Mouse (Mus musculus) forebrain, embryonic 14.5 days (tissue): ENCODE measurements at regions not wholly inside any gene's neighbourhood (a gene's known extent, or its start where the extent isn't known, plus 50 kb on each side); places are given as distances from the start of the nearest gene placed in this dataset.

Experiments used
- ATAC-seq: fragments of 200-750 bp; cut with Nextera tagmentation; 2 replicates; pipeline ENCODE4 v1.8.0; 2017; ENCODE audit warnings: mild to moderate bottlenecking, moderate library complexity
- DNase-seq: peaks from one replicate; pipeline ENCODE4 v3.0.0-alpha.2; 2015; ENCODE audit warnings: low spot score
- H3K27ac ChIP-seq: fragments of 300-500 bp; sonication (generic); 2 replicates; pipeline ENCODE4 v1.5.1; 2014; ENCODE audit warnings: low read depth, mild to moderate bottlenecking, control low read depth, low read length, moderate library complexity
- H3K27me3 ChIP-seq: fragments of 300-500 bp; sonication (generic); replicated peaks from 2 replicates; pipeline ENCODE4 v1.6.1; 2014; ENCODE audit warnings: low read length, control low read depth, mixed read lengths; ENCODE audit not compliant: control insufficient read depth, insufficient read depth
- H3K36me3 ChIP-seq: fragments of 300-500 bp; sonication (generic); 2 replicates; pipeline ENCODE4 v1.6.1; 2014; ENCODE audit warnings: low read length, control low read depth; ENCODE audit not compliant: control insufficient read depth, insufficient read depth
- H3K4me1 ChIP-seq: fragments of 300-500 bp; sonication (generic); 2 replicates; pipeline ENCODE4 v1.6.1; 2014; ENCODE audit warnings: antibody characterized with exemption, low read length, control low read depth; ENCODE audit not compliant: control insufficient read depth, insufficient read depth
- H3K4me2 ChIP-seq: fragments of 300-500 bp; sonication (generic); 2 replicates; pipeline ENCODE4 v1.6.1; 2014; ENCODE audit warnings: mild to moderate bottlenecking, control low read depth, low read length
- H3K4me3 ChIP-seq: fragments of 300-500 bp; sonication (generic); 2 replicates; pipeline ENCODE4 v1.5.1; 2014; ENCODE audit warnings: low read depth, low read length, control low read depth
- H3K9ac ChIP-seq: fragments of 300-500 bp; sonication (generic); 2 replicates; pipeline ENCODE4 v1.6.1; 2014; ENCODE audit warnings: mild to moderate bottlenecking, low read length, control low read depth, moderate library complexity
- H3K9me3 ChIP-seq: fragments of 300-500 bp; sonication (generic); replicated peaks from 2 replicates; pipeline ENCODE4 v1.6.1; 2016; ENCODE audit warnings: low read length, control low read depth, mixed read lengths; ENCODE audit not compliant: control insufficient read depth
- WGBS: fragments of 180-500 bp; shearing (Covaris S2); extraction: QIAGEN DNeasy Blood & Tissue Kit; methylation state at CpG from one replicate; pipeline ENCODE4 v1.1.7; 2014; 5-methylcytosine and 5-hydroxymethylcytosine counted together

GRCm38 (mm10) chr9:115403354-115403968, 93.2 kb upstream of the Stt3b start:
- 90% methylated on average over 7 of the region's 7 CpGs for WGBS
- Histone ChIP-seq H3K27me3 (no peaks in the 10 kb centered on the region), H3K9me3 (no peaks in the 10 kb centered on the region), H3K4me2 (no peak overlapping the region), H3K4me3 (no peak overlapping the region), H3K27ac (no peak overlapping the region), H3K36me3 (no peaks in the 10 kb centered on the region), H3K4me1 (no peaks in the 10 kb centered on the region), H3K9ac (no peak overlapping the region)
- DNase-seq (no peak), ATAC-seq (no peak)

- H3K27ac ChIP-seq, result no peak overlapping the region
- H3K9me3 ChIP-seq, result no peaks in the 10 kb centered on the region
- no peak overlapping the region for H3K4me2 ChIP-seq
- no peaks in the 10 kb centered on the region for H3K4me1 ChIP-seq
- 93% methylated on average over 21 of the region's 21 CpGs for WGBS
- DNase-seq (no peak), ATAC-seq (no peak)
- H3K4me3 ChIP-seq, result no peak overlapping the region
- H3K36me3 ChIP-seq, result no peaks in the 10 kb centered on the region
- H3K9ac ChIP-seq, result no peak overlapping the region
- no peaks in the 10 kb centered on the region for H3K27me3 ChIP-seq
Observed at GRCm38 (mm10) chr9:115407901-115408470, 97.8 kb upstream of the Stt3b start.

GRCm38 (mm10) chr9:115408886-115409285, 98.7 kb upstream of the Stt3b start:
- DNase-seq (no peak), ATAC-seq (no peak)
- 79% methylated on average over 6 of the region's 6 CpGs for WGBS

GRCm38 (mm10) chr9:115414190-115414589, 104.0 kb upstream of the Stt3b start:
- Histone ChIP-seq H3K4me1 (no peaks in the 10 kb centered on the region), H3K9me3 (no peaks in the 10 kb centered on the region), H3K27me3 (no peaks in the 10 kb centered on the region), H3K36me3 (no peaks in the 10 kb centered on the region), H3K4me2 (no peak overlapping the region), H3K9ac (no peak overlapping the region), H3K4me3 (no peak overlapping the region), H3K27ac (no peak overlapping the region)
- 94% methylated on average over 4 of the region's 4 CpGs for WGBS
- no peak for ATAC-seq
- no peak for DNase-seq

More at GRCm38 (mm10) chr9:115408886-115409285, 98.7 kb upstream of the Stt3b start:
- no peak overlapping the region for H3K4me3 ChIP-seq
- H3K4me1 ChIP-seq, result no peaks in the 10 kb centered on the region
- H3K4me2 ChIP-seq, result no peak overlapping the region
- no peaks in the 10 kb centered on the region for H3K27me3 ChIP-seq
- H3K9ac ChIP-seq, result no peak overlapping the region
- H3K36me3 ChIP-seq, result no peaks in the 10 kb centered on the region
- no peak overlapping the region for H3K27ac ChIP-seq
- no peaks in the 10 kb centered on the region for H3K9me3 ChIP-seq

GRCm38 (mm10) chr9:115422786-115423185, 112.6 kb upstream of the Stt3b start:
- Histone ChIP-seq H3K9ac (no peak overlapping the region), H3K4me3 (no peak overlapping the region), H3K4me1 (no peaks in the 10 kb centered on the region), H3K27ac (no peak overlapping the region), H3K4me2 (no peak overlapping the region), H3K9me3 (no peaks in the 10 kb centered on the region), H3K27me3 (no peaks in the 10 kb centered on the region), H3K36me3 (no peaks in the 10 kb centered on the region)
- DNase-seq, result no peak
- no peak for ATAC-seq
- WGBS, result 90% methylated on average over 7 of the region's 7 CpGs

- Histone ChIP-seq H3K27me3 (no peaks in the 10 kb centered on the region), H3K9me3 (no peaks in the 10 kb centered on the region), H3K27ac (no peak overlapping the region), H3K36me3 (no peaks in the 10 kb centered on the region), H3K4me2 (no peak overlapping the region), H3K4me1 (no peaks in the 10 kb centered on the region), H3K9ac (no peak overlapping the region), H3K4me3 (no peak overlapping the region)
- ATAC-seq (peak; percentile 42; the same call in 1 of the 2 replicates), DNase-seq (peak; percentile 50)
- WGBS, result 50% methylated on average over 8 of the region's 8 CpGs
Observed at GRCm38 (mm10) chr9:115426682-115427081, 116.5 kb upstream of the Stt3b start.

- DNase-seq (no peak), ATAC-seq (no peak)
Observed at GRCm38 (mm10) chr9:115430271-115430670, 120.0 kb upstream of the Stt3b start.

GRCm38 (mm10) chr9:115434696-115435095, 124.5 kb upstream of the Stt3b start:
- DNase-seq (peak; percentile 8), ATAC-seq (no peak)
- Histone ChIP-seq H3K27ac (no peak overlapping the region), H3K9ac (no peak overlapping the region), H3K4me1 (no peaks in the 10 kb centered on the region), H3K36me3 (no peaks in the 10 kb centered on the region), H3K27me3 (no peaks in the 10 kb centered on the region), H3K4me3 (no peak overlapping the region), H3K4me2 (no peak overlapping the region), H3K9me3 (0 out of 2 replicates have a peak, but pooled peaks cover 6% of the 10 kb centered on the region)
- WGBS, result 21% methylated on average over 5 of the region's 5 CpGs

More at GRCm38 (mm10) chr9:115430271-115430670, 120.0 kb upstream of the Stt3b start:
- Histone ChIP-seq H3K9me3 (no peaks in the 10 kb centered on the region), H3K27me3 (no peaks in the 10 kb centered on the region), H3K4me1 (no peaks in the 10 kb centered on the region), H3K4me3 (no peak overlapping the region), H3K9ac (no peak overlapping the region), H3K27ac (no peak overlapping the region), H3K4me2 (no peak overlapping the region), H3K36me3 (no peaks in the 10 kb centered on the region)
- 56% methylated on average over 4 of the region's 4 CpGs for WGBS

- Histone ChIP-seq H3K4me3 (no peak overlapping the region), H3K27ac (no peak overlapping the region), H3K9ac (no peak overlapping the region), H3K4me1 (no peaks in the 10 kb centered on the region), H3K36me3 (no peaks in the 10 kb centered on the region), H3K27me3 (no peaks in the 10 kb centered on the region), H3K9me3 (0 out of 2 replicates have a peak, but pooled peaks cover 6% of the 10 kb centered on the region), H3K4me2 (no peak overlapping the region)
- no peak for ATAC-seq
- no peak for DNase-seq
- WGBS, result 93% methylated on average over 3 of the region's 3 CpGs
Observed at GRCm38 (mm10) chr9:115436301-115436700, 126.1 kb upstream of the Stt3b start.
